Mouse (Mus musculus): Measurements from ENCODE around the gene Defa32. TPM values are rescaled to one million over a fixed set of nuclear protein-coding genes. Genes with fewer than 3 reads are reported as not detected.
"Not testable (repeated sequence)": the region's sequence is repeated elsewhere in the genome, so short reads cannot be mapped to it uniquely, and the experiment has no call there.

Defa32 gene
- polyA plus RNA-seq (2014; fragmentation: Nextera tagmentation; extraction: Ambion mirVana) = not detected in 2 replicates

DNA sequence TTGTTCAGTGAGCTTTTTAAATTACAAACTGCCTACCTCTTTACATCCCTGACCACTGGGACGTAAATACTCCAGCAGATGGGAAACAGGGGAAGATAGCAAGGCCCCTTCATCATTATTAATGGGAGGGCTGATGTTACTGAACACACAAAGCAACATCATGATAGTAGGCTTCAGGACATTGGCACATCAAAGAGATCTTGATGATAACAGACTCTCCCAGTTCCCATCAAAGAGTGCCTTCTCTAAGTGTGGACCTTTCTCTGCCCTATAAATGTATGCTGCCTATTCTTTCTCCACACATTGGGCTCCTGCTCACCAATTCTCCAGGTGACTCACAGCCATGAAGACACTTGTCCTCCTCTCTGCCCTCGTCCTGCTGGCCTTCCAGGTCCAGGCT is at the start of gene Defa32:
Gene Defa32, plus strand, starts transcription at position 301 of the 400 bp plus-strand sequence.
- H3K4me1 ChIP-seq (ENCODE audit: insufficient read depth); H3K9ac ChIP-seq; H3K4me2 ChIP-seq; H3K27ac ChIP-seq (ENCODE audit: low read depth); H3K4me3 ChIP-seq (ENCODE audit: low read depth, low read length); H3K9me3 ChIP-seq (ENCODE audit: low read depth, low read length); H3K27me3 ChIP-seq (ENCODE audit: insufficient read depth, low read length); DNase-seq; ATAC-seq (ENCODE audit: insufficient read depth); H3K36me3 ChIP-seq (ENCODE audit: insufficient read depth): not testable (repeated sequence)
- no CpG with 5 or more reads among the region's 2 CpGs for WGBS

DNA sequence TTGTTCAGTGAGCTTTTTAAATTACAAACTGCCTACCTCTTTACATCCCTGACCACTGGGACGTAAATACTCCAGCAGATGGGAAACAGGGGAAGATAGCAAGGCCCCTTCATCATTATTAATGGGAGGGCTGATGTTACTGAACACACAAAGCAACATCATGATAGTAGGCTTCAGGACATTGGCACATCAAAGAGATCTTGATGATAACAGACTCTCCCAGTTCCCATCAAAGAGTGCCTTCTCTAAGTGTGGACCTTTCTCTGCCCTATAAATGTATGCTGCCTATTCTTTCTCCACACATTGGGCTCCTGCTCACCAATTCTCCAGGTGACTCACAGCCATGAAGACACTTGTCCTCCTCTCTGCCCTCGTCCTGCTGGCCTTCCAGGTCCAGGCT is 19.9 kb upstream of the Defa32 start, which contains the start of gene Defa20:
Gene Defa20, plus strand, starts transcription at position 301 of the 400 bp plus-strand sequence.
- not testable (repeated sequence) for DNase-seq; H3K36me3 ChIP-seq (ENCODE audit: insufficient read depth); H3K4me3 ChIP-seq (ENCODE audit: low read depth, low read length); H3K9ac ChIP-seq; H3K27ac ChIP-seq (ENCODE audit: low read depth); ATAC-seq (ENCODE audit: insufficient read depth); H3K4me1 ChIP-seq (ENCODE audit: insufficient read depth); H3K9me3 ChIP-seq (ENCODE audit: low read depth, low read length); H3K27me3 ChIP-seq (ENCODE audit: insufficient read depth, low read length); H3K4me2 ChIP-seq
- WGBS = no CpG with 5 or more reads among the region's 2 CpGs

DNA sequence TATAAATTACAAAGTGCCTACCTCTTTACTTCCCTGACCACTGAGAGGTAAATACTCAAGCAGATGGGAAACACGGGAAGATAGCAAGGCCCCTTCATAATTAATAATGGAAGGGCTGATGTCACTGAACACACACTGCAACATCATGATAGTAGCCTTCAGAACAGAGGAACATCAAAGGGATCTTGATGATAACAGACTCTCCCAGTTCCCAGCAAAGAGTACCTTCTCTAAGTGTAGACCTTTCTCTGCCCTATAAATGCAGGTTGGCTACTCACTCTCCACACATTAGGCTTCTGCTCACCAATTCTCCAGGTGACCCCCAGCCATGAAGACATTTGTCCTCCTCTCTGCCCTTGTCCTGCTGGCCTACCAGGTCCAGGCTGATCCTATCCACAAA is 36.3 kb downstream of the Defa32 start, which contains the start of gene Defa37:
Gene Defa37, plus strand, starts transcription at position 301 of the 400 bp plus-strand sequence.
- H3K9ac ChIP-seq; H3K4me2 ChIP-seq; ATAC-seq (ENCODE audit: insufficient read depth); H3K4me1 ChIP-seq (ENCODE audit: insufficient read depth); H3K27ac ChIP-seq (ENCODE audit: low read depth); H3K27me3 ChIP-seq (ENCODE audit: insufficient read depth, low read length); H3K9me3 ChIP-seq (ENCODE audit: low read depth, low read length); DNase-seq; H3K36me3 ChIP-seq (ENCODE audit: insufficient read depth); H3K4me3 ChIP-seq (ENCODE audit: low read depth, low read length): not testable (repeated sequence)
- no CpG with 5 or more reads among the region's 1 CpGs for WGBS

Other genes starting within 250 kb of the Defa32 start
- gene Defa27, start 213.5 kb upstream of the Defa32 start, polyA plus RNA-seq (2014; fragmentation: Nextera tagmentation; extraction: Ambion mirVana) = not detected in 2 replicates
- not detected in 2 replicates for gene Defa29, start 202.0 kb upstream of the Defa32 start, polyA plus RNA-seq (2014; fragmentation: Nextera tagmentation; extraction: Ambion mirVana)
- gene Defa2, start 150.5 kb upstream of the Defa32 start, polyA plus RNA-seq (2014; fragmentation: Nextera tagmentation; extraction: Ambion mirVana) = not detected in 2 replicates
- gene Defa33, start 137.2 kb upstream of the Defa32 start, polyA plus RNA-seq (2014; fragmentation: Nextera tagmentation; extraction: Ambion mirVana) = not detected in 2 replicates
- not detected in 2 replicates for gene Defa36, start 101.6 kb upstream of the Defa32 start, polyA plus RNA-seq (2014; fragmentation: Nextera tagmentation; extraction: Ambion mirVana)
- not detected in 2 replicates for gene Gm7849, start 72.5 kb upstream of the Defa32 start, polyA plus RNA-seq (2014; fragmentation: Nextera tagmentation; extraction: Ambion mirVana)
- gene Defa20, start 19.8 kb upstream of the Defa32 start, polyA plus RNA-seq (2014; fragmentation: Nextera tagmentation; extraction: Ambion mirVana) = not detected in 2 replicates
- not detected in 2 replicates for gene Defa37, start 36.4 kb downstream of the Defa32 start, polyA plus RNA-seq (2014; fragmentation: Nextera tagmentation; extraction: Ambion mirVana)
- not detected in 2 replicates for gene Defa28, start 54.0 kb downstream of the Defa32 start, polyA plus RNA-seq (2014; fragmentation: Nextera tagmentation; extraction: Ambion mirVana)
- not detected in 2 replicates for gene Gm7861, start 65.5 kb downstream of the Defa32 start, polyA plus RNA-seq (2014; fragmentation: Nextera tagmentation; extraction: Ambion mirVana)
- not detected in 2 replicates for gene Defa26, start 89.2 kb downstream of the Defa32 start, polyA plus RNA-seq (2014; fragmentation: Nextera tagmentation; extraction: Ambion mirVana)
- gene Defa17, start 126.7 kb downstream of the Defa32 start, polyA plus RNA-seq (2014; fragmentation: Nextera tagmentation; extraction: Ambion mirVana) = not detected in 2 replicates
- not detected in 2 replicates for gene Defa34, start 136.8 kb downstream of the Defa32 start, polyA plus RNA-seq (2014; fragmentation: Nextera tagmentation; extraction: Ambion mirVana)
- not detected in 2 replicates for gene AY761184, start 174.6 kb downstream of the Defa32 start, polyA plus RNA-seq (2014; fragmentation: Nextera tagmentation; extraction: Ambion mirVana)
- not detected in 2 replicates for gene Defa24, start 205.5 kb downstream of the Defa32 start, polyA plus RNA-seq (2014; fragmentation: Nextera tagmentation; extraction: Ambion mirVana)

Data from lung, embryonic 14.5 days (tissue).